Mouse (Mus musculus) heart, embryonic 15.5 days (tissue): ENCODE results near the gene Urb1. TPM values are rescaled to one million over a fixed set of nuclear protein-coding genes. Genes with fewer than 3 reads are reported as not detected.

Experiments used
- ATAC-seq: fragments of 200-750 bp; cut with Nextera tagmentation; replicated peaks from 2 replicates; pipeline ENCODE4 v1.8.0; 2017; ENCODE audit warnings: low read depth, moderate TSS enrichment; ENCODE audit not compliant: insufficient number of reproducible peaks, insufficient read depth, low FRiP score
- H3K27ac ChIP-seq: fragments of 300-500 bp; sonication (generic); 2 replicates; pipeline ENCODE4 v1.5.1; 2015; ENCODE audit warnings: mild to moderate bottlenecking, inconsistent platforms
- H3K27me3 ChIP-seq: fragments of 300-500 bp; sonication (generic); 2 replicates; pipeline ENCODE4 v1.6.1; 2015; ENCODE audit warnings: inconsistent platforms
- H3K36me3 ChIP-seq: fragments of 300-500 bp; sonication (generic); 2 replicates; pipeline ENCODE4 v1.6.1; 2015; ENCODE audit warnings: mild to moderate bottlenecking, inconsistent platforms
- H3K4me1 ChIP-seq: fragments of 300-500 bp; sonication (generic); replicated peaks from 2 replicates; pipeline ENCODE4 v1.6.1; 2015; ENCODE audit warnings: inconsistent platforms
- H3K4me2 ChIP-seq: fragments of 300-500 bp; sonication (generic); 2 replicates; pipeline ENCODE4 v1.6.1; 2015; ENCODE audit warnings: inconsistent platforms, mild to moderate bottlenecking, moderate library complexity
- H3K4me3 ChIP-seq: fragments of 300-500 bp; sonication (generic); 2 replicates; pipeline ENCODE4 v1.5.1; 2015; ENCODE audit warnings: mild to moderate bottlenecking, inconsistent platforms
- H3K9ac ChIP-seq: fragments of 300-500 bp; sonication (generic); 2 replicates; pipeline ENCODE4 v1.6.1; 2015; ENCODE audit warnings: mild to moderate bottlenecking, inconsistent platforms
- H3K9me3 ChIP-seq: fragments of 300-500 bp; sonication (generic); replicated peaks from 2 replicates; pipeline ENCODE4 v1.6.1; 2016; ENCODE audit warnings: inconsistent platforms
- WGBS: fragments of 180-500 bp; shearing (Covaris S2); methylation state at CpG from one replicate; pipeline ENCODE4 v1.1.7; 2015; ENCODE audit warnings: mixed read lengths; 5-methylcytosine and 5-hydroxymethylcytosine counted together
- polyA plus RNA-seq: library from polyadenylated mRNA; unstranded; fragments of >200 nt; fragmentation: Nextera tagmentation; extraction: Ambion mirVana; gene quantifications from 2 replicates; pipeline ENCODE4 v1.2.1, GENCODE M21; 2015

Urb1 gene
- polyA plus RNA-seq, 1 experiment from 2014 or later = 6.2 TPM

GRCm38 (mm10) chr16:90822284-90822935 is 12.2 kb upstream of the Urb1 start:
- H3K9me3 ChIP-seq = no peaks in the 10 kb centered on the region
- no peak overlapping the region for H3K4me2 ChIP-seq
- H3K27me3 ChIP-seq = no peaks in the 10 kb centered on the region
- H3K9ac ChIP-seq = no peak overlapping the region
- H3K4me3 ChIP-seq = no peak overlapping the region
- no peak for ATAC-seq
- 86% methylated on average over 10 of the region's 10 CpGs for WGBS
- H3K36me3 ChIP-seq = no peaks in the 10 kb centered on the region
- no peak overlapping the region for H3K27ac ChIP-seq
- no peaks in the 10 kb centered on the region for H3K4me1 ChIP-seq

GRCm38 (mm10) chr16:90821046-90821697 is 11.0 kb upstream of the Urb1 start:
- no peak overlapping the region for H3K4me2 ChIP-seq
- no peak for ATAC-seq
- no peak overlapping the region for H3K4me3 ChIP-seq
- H3K36me3 ChIP-seq = no peaks in the 10 kb centered on the region
- H3K9ac ChIP-seq = no peak overlapping the region
- no peak overlapping the region for H3K27ac ChIP-seq
- H3K27me3 ChIP-seq = no peaks in the 10 kb centered on the region
- WGBS = 75% methylated on average over 14 of the region's 14 CpGs
- H3K4me1 ChIP-seq = no peaks in the 10 kb centered on the region
- no peaks in the 10 kb centered on the region for H3K9me3 ChIP-seq

DNA sequence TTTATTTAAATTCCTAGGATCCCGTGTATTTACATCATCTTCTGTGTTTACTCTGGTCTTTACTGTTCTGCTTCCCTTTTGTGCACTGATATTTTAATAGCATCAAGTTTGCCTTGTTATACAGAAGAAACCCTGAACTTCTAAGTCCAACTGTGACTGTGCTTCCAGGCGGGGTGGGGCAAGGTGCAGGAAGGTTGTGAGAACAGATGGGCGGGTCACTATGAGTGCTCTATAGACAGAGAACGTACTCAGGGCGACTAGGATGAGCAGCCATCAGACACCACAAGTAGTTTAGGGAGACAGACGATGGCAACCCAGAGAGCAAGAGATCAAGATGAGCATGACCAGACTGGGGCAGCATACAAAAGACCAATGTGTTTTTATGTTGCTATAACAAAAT is 10.1 kb upstream of the Urb1 start:
- Histone ChIP-seq H3K27me3 (no peaks in the 10 kb centered on the region), H3K9ac (no peak overlapping the region), H3K4me1 (no peaks in the 10 kb centered on the region), H3K4me2 (no peak overlapping the region), H3K36me3 (no peaks in the 10 kb centered on the region), H3K27ac (no peak overlapping the region), H3K9me3 (no peaks in the 10 kb centered on the region), H3K4me3 (no peak overlapping the region)
- no peak for ATAC-seq
- 80% methylated on average over 6 of the region's 6 CpGs for WGBS

GRCm38 (mm10) chr16:90812086-90812485 is 1.9 kb upstream of the Urb1 start:
- no peaks in the 10 kb centered on the region for H3K27me3 ChIP-seq
- no peaks in the 10 kb centered on the region for H3K36me3 ChIP-seq
- H3K9me3 ChIP-seq = no peaks in the 10 kb centered on the region
- 70% methylated on average over 5 of the region's 5 CpGs for WGBS
- H3K4me1 ChIP-seq = peaks cover 16% of the 10 kb centered on the region
- H3K4me3 ChIP-seq = no peak overlapping the region
- no peak overlapping the region for H3K4me2 ChIP-seq
- no peak overlapping the region for H3K27ac ChIP-seq
- H3K9ac ChIP-seq = no peak overlapping the region
- no peak for ATAC-seq

GRCm38 (mm10) chr16:90810716-90811256 is 573 bp upstream of the Urb1 start:
- ATAC-seq = no peak
- WGBS = 49% methylated on average over 11 of the region's 11 CpGs
- peak overlapping the region; percentile 87 for H3K27ac ChIP-seq
- peak overlapping the region; percentile 77 for H3K4me3 ChIP-seq
- peaks cover 16% of the 10 kb centered on the region for H3K4me1 ChIP-seq
- peak overlapping the region; percentile 62 for H3K9ac ChIP-seq
- H3K36me3 ChIP-seq = no peaks in the 10 kb centered on the region
- no peaks in the 10 kb centered on the region for H3K27me3 ChIP-seq
- H3K9me3 ChIP-seq = no peaks in the 10 kb centered on the region
- peak overlapping the region; percentile 73 for H3K4me2 ChIP-seq

DNA sequence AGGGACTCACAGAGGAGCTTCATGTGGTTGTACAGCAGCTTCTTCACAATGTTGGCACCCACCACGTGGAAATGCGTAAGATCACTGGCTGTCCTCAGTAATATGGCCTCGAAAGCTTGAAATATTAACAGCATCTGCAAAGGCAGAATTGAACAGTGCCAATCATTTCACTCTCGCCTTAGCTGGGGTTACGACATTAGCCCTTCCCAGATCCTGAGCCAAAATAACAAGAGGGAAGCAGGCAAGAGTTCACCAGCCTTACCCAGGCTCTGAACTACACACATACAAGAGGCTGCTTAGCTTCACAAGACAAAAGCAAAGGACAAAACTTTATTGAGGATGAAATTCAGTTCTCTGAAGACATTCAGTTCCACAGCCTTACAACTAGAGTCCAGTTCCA is 5.7 kb downstream of the Urb1 start:
- no peak overlapping the region for H3K4me3 ChIP-seq
- H3K9me3 ChIP-seq = no peaks in the 10 kb centered on the region
- H3K9ac ChIP-seq = no peak overlapping the region
- WGBS = 90% methylated on average over 5 of the region's 5 CpGs
- ATAC-seq = no peak
- H3K4me2 ChIP-seq = no peak overlapping the region
- H3K27me3 ChIP-seq = no peaks in the 10 kb centered on the region
- peaks cover 18% of the 10 kb centered on the region for H3K4me1 ChIP-seq
- peaks cover 28% of the 10 kb centered on the region for H3K36me3 ChIP-seq
- H3K27ac ChIP-seq = no peak overlapping the region

DNA sequence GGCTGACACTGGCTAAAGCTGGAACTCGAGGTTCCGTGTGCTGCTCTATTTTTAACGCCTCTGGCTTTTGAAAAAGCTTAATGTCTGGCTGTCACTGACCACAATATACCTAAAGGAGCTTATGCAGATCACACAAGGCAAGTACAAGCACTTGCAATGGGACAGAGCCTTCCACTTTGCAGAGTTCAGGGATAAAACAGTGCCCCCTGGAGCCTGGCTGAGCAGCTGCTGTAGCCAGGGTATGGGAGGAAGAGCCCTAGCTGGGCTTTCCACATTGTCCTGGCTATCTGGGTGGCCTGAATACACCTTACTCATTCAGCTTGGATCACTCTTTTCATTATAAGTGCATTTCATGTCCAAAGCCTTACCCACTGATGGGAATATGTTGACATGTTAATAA is 8.3 kb downstream of the Urb1 start:
- H3K36me3 ChIP-seq = peaks cover 31% of the 10 kb centered on the region

GRCm38 (mm10) chr16:90801251-90801650 is 9.0 kb downstream of the Urb1 start:
- peak overlapping the region; percentile 24; the same call in 1 of the 2 replicates for H3K27ac ChIP-seq
- no peaks in the 10 kb centered on the region for H3K9me3 ChIP-seq
- H3K27me3 ChIP-seq = no peaks in the 10 kb centered on the region
- 91% methylated on average over 5 of the region's 5 CpGs for WGBS
- no peak overlapping the region for H3K4me2 ChIP-seq
- no peak overlapping the region for H3K9ac ChIP-seq
- H3K4me3 ChIP-seq = no peak overlapping the region
- no peak for ATAC-seq
- peaks cover 24% of the 10 kb centered on the region for H3K4me1 ChIP-seq
- peaks cover 38% of the 10 kb centered on the region for H3K36me3 ChIP-seq

More for the DNA sequence above, 8.3 kb downstream of the Urb1 start:
- H3K27me3 ChIP-seq = no peaks in the 10 kb centered on the region
- H3K4me1 ChIP-seq = peaks cover 24% of the 10 kb centered on the region
- H3K9ac ChIP-seq = no peak overlapping the region
- peak overlapping the region; percentile 24; the same call in 1 of the 2 replicates for H3K27ac ChIP-seq
- 58% methylated on average over 3 of the region's 3 CpGs for WGBS
- no peak overlapping the region for H3K4me2 ChIP-seq
- 0 out of 2 replicates have a peak, but pooled peaks have one; percentile 32 for ATAC-seq
- no peak overlapping the region for H3K4me3 ChIP-seq
- H3K9me3 ChIP-seq = no peaks in the 10 kb centered on the region

DNA sequence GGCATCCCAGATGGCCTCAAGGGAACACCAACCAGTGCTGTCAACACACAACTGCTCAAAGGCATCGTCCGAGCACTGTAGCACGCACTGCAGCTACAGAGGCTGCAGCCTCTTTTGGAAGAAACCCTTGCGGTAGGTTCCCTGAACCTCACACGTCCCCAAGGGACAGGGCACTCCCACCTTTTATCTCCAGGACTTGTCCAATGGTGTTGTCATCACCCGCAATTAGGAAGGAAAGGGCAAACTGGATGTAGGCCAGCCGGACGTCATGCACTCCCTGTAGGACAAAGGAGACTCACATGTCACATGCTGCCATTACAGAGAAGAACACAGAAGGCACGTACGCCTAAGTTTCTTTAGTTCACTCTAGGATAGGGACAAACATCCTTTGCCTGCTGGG is 10.4 kb downstream of the Urb1 start:
- Histone ChIP-seq H3K4me1 (peaks cover 24% of the 10 kb centered on the region), H3K27ac (peak overlapping the region; percentile 65), H3K4me3 (no peak overlapping the region), H3K9ac (no peak overlapping the region), H3K36me3 (peaks cover 41% of the 10 kb centered on the region), H3K27me3 (no peaks in the 10 kb centered on the region), H3K9me3 (no peaks in the 10 kb centered on the region), H3K4me2 (no peak overlapping the region)
- peak; percentile 91 for ATAC-seq
- WGBS = 31% methylated on average over 10 of the region's 10 CpGs

DNA sequence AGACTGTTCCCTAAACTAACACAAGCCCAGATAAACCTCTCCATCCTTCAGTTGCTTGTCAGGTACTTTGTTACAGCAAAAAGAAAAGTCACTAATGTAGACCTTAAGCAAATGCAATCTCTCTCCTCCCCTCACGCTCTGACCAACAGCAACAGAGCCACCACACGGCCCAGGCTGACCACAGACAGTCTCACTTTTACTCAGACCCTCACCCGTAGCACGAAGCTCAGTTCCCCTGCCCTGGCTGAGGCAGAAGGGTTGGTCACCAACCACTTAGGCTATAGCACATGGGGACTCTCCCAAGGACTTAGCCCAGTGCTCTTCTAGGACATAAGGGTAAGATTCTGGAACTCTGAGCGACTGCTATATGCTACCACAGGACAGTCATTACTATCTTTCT is 11.4 kb downstream of the Urb1 start:
- Histone ChIP-seq H3K36me3 (peaks cover 34% of the 10 kb centered on the region), H3K4me3 (no peak overlapping the region), H3K4me1 (peaks cover 24% of the 10 kb centered on the region), H3K9me3 (no peaks in the 10 kb centered on the region), H3K27ac (peak overlapping the region; percentile 60; the same call in 1 of the 2 replicates), H3K27me3 (no peaks in the 10 kb centered on the region), H3K4me2 (no peak overlapping the region), H3K9ac (no peak overlapping the region)
- ATAC-seq = no peak
- 75% methylated on average over 5 of the region's 5 CpGs for WGBS

DNA sequence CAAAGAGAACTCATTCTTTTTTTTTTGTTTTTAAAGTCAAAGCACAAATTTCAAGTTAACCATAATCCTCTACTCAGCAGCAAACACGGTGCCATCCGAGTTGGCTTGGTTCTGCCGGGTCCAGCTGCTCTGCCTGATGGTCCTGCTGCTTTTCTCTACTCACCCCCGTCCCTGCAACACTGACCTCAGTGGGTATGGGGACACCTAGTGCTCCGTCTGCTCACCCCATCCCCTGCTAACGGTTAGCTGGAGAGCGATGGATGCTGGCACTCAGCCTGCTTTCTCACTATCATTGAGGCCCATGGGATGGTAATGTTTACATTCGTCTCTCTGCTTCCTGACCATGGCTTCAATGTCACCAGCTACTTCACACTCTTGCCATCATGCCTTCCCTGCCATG is 11.8 kb downstream of the Urb1 start:
- H3K9ac ChIP-seq = no peak overlapping the region
- no peak overlapping the region for H3K4me2 ChIP-seq
- H3K9me3 ChIP-seq = no peaks in the 10 kb centered on the region
- WGBS = 64% methylated on average over 8 of the region's 8 CpGs
- H3K4me1 ChIP-seq = peaks cover 24% of the 10 kb centered on the region
- H3K27ac ChIP-seq = 0 out of 2 replicates have a peak overlapping the region, but pooled peaks have one; percentile 60
- H3K4me3 ChIP-seq = no peak overlapping the region
- no peaks in the 10 kb centered on the region for H3K27me3 ChIP-seq
- H3K36me3 ChIP-seq = peaks cover 34% of the 10 kb centered on the region; the same call in 1 of the 2 replicates
- no peak for ATAC-seq
